Mouse (Mus musculus): ENCODE data around the gene Map1s.
A peak's percentile ranks its signal among the peaks of the same experiment; 100 is the strongest.

The Map1s gene

DNA sequence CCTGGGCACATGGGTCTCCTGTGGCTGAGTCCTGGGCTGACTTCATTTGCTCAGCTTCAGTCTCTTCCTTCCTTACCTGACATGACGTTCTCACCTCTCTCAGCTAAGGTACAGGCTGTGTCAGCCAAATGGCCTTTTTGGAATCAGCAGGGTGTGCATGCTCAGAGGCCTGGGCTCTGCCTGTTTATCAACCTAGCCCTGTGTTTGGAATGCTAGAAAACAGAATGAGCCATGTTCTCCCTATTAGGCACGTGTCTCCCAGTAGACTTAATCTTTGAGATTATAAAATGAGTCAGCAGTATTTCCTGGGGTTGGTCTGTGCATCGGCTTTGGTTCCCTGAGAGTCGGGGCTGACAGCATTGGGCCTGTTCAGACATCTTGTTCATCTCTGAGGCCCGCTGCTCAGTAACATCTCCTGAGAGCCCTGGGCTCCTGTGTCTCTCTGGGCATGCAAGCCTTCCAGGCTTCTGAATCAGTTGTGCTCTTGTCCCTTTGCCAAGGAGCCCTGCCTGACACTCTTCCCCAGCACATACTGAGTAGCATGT lies 23.1 kb downstream of the Map1s start:
- Histone ChIP-seq H3K27me3 (ENCODE audit: control insufficient read depth, insufficient read depth, low read length, poor library complexity, severe bottlenecking) (no peaks in the 10 kb centered on the region), H3K36me3 (ENCODE audit: control insufficient read depth, insufficient read depth, low read length, poor library complexity, severe bottlenecking) (no peaks in the 10 kb centered on the region)
- DNase-seq (ENCODE audit: low read depth, low spot score), result no peak

DNA sequence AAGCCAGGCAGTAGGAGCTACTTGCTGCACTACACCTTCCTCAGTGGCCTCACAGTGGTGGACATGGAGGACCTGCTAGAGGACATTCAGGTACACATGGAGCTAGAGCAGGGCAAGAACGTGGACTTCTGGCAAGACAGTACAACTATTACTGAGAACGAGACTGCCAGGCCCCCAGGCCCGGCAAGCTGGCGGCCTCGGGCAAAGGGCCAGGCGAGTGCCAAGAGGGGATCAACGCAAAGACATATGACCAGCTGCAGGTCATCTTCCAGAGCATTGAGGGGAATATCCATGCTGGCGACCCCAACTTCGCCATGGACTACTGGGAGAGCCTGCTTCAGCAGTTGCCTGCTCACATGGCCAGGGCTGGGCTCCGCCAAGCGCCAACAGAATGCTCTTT lies 26.0 kb downstream of the Map1s start:
- DNase-seq (ENCODE audit: low read depth, low spot score), result no peak
- Histone ChIP-seq H3K27me3 (ENCODE audit: control insufficient read depth, insufficient read depth, low read length, poor library complexity, severe bottlenecking) (no peaks in the 10 kb centered on the region), H3K36me3 (ENCODE audit: control insufficient read depth, insufficient read depth, low read length, poor library complexity, severe bottlenecking) (no peaks in the 10 kb centered on the region)

DNA sequence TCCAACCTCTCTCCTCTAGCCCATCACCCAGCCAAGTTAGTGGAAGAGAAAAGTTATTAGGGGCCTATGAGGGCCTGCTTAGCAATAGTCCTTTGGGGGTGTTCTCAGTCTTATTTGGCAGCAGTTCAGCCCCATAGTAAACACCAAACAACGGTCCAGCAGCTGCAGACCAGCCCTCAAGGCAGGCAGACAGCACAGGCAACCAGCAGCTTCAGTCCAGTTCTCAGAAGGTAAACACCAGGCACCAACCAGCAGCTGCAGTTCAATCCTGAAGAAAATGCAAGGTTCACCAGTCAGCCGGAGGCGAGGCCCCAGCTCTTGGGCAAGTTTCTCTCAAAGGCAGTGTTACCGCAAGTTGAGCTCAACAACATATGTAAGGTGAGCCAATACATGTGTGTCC lies 27.3 kb downstream of the Map1s start:
- no peak for DNase-seq (ENCODE audit: low read depth, low spot score)
- no peaks in the 10 kb centered on the region for H3K36me3 ChIP-seq (ENCODE audit: control insufficient read depth, insufficient read depth, low read length, poor library complexity, severe bottlenecking)
- no peaks in the 10 kb centered on the region for H3K27me3 ChIP-seq (ENCODE audit: control insufficient read depth, insufficient read depth, low read length, poor library complexity, severe bottlenecking)

DNA sequence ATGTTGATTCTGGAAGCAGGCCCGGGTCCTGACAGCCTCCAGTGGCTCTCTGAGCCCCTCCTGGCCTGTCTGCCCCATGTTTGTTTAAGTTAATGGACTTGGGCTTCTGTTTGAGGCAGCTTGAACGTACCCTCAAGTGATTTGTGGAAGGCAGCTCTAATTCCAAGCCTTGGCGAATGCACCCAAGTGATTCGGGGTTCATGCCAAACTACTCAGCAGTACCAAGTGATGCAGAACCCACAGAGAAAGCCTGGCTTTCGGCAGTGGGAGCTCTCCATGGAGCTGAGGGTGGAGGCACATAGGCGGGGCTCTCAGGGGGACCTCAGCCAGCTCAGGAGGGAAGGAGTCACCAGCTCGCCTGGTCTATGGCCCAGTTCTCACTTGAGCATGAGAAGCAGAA lies 29.1 kb downstream of the Map1s start:
- no peaks in the 10 kb centered on the region for H3K27me3 ChIP-seq (ENCODE audit: control insufficient read depth, insufficient read depth, low read length, poor library complexity, severe bottlenecking)

DNA sequence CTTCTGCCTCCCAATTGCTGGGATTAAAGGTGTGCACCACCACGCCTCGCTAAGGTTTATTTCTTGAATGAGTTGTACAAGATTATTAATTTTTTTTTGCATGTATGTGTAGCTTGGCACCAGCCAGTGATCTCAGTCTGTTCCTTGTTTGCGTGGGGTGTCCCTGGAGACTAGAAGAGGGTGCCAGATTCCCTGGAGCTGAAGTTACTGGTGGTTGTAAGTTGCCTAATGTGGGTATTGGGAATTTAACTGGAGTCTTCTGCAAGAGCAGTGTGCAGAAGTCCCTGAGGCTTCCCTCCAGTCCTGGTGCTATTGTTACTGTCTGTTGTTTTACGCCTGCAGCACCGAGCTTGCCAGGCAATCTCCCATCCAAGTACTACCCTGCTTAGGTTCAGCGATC lies 31.5 kb downstream of the Map1s start:
- H3K27me3 ChIP-seq (ENCODE audit: control insufficient read depth, insufficient read depth, low read length, poor library complexity, severe bottlenecking), result peaks cover 2% of the 10 kb centered on the region; the same call in 1 of the 2 replicates
- no peaks in the 10 kb centered on the region for H3K36me3 ChIP-seq (ENCODE audit: control insufficient read depth, insufficient read depth, low read length, poor library complexity, severe bottlenecking)
- no peak for DNase-seq (ENCODE audit: low read depth, low spot score)

More for the DNA sequence above, 29.1 kb downstream of the Map1s start:
- no peaks in the 10 kb centered on the region for H3K36me3 ChIP-seq (ENCODE audit: control insufficient read depth, insufficient read depth, low read length, poor library complexity, severe bottlenecking)
- no peak for DNase-seq (ENCODE audit: low read depth, low spot score)

DNA sequence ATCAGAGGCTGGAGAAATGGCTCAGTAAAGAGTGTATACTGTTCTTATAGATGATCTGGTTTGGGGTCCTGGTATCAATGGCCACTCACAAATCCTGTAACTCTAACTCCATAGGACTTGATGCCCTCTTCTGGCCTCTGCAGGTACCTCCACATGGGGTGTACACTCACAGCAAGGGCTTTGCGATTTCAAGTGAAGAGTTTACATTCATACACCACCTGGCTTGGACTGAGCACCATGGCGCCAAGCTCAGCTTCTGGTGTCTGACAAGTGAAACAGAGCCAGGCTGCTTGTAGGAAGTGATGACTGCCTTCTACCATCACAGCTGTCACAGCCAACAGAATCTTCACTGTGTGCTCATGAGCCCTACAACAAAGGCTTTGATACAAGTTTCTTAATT lies 35.7 kb downstream of the Map1s start:
- peak; percentile 26 for DNase-seq (ENCODE audit: low read depth, low spot score)
- peaks cover 2% of the 10 kb centered on the region; the same call in 1 of the 2 replicates for H3K27me3 ChIP-seq (ENCODE audit: control insufficient read depth, insufficient read depth, low read length, poor library complexity, severe bottlenecking)
- no peaks in the 10 kb centered on the region for H3K36me3 ChIP-seq (ENCODE audit: control insufficient read depth, insufficient read depth, low read length, poor library complexity, severe bottlenecking)

DNA sequence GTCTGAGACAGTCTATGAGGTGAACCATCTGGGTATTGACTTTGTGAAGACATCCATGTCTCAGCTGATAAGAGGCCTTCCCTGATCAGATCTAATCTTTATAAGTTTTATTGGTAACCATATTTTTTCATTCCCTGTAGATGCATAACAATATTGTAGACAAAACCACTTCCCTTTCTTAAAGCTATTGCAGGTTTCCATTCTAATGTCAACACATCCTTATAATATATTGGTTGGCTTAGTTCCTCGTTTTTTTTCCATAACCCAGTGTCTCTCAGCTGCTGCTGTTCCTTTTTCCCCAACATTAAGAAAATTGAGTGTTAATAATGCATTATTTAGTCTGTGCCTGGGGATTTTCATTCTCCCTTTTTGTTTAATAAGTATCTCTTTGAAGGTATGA lies 37.5 kb downstream of the Map1s start:
- Histone ChIP-seq H3K36me3 (ENCODE audit: control insufficient read depth, insufficient read depth, low read length, poor library complexity, severe bottlenecking) (no peaks in the 10 kb centered on the region), H3K27me3 (ENCODE audit: control insufficient read depth, insufficient read depth, low read length, poor library complexity, severe bottlenecking) (peaks cover 2% of the 10 kb centered on the region; the same call in 1 of the 2 replicates)
- no peak for DNase-seq (ENCODE audit: low read depth, low spot score)

DNA sequence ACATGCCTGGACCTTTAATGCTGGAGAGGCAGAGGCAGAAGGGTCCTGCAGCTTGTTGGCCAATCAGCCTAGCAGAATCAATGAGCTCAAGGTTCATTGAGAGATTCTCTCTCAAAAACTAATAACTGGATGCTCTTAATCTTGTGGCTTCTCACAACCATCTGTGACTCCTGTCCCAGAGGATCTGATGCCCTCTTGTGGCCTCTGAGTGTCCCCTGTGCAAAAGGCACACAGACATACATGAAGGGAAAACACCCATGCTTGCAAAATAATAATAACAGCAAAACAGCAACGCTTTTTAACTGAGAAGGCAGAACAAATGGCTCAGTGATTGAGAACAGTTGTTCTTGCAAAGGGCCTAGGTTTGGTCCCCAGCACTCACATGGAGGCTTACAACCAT lies 44.1 kb downstream of the Map1s start:
- DNase-seq (ENCODE audit: low read depth, low spot score), result peak; percentile 24
- H3K27me3 ChIP-seq (ENCODE audit: control insufficient read depth, insufficient read depth, low read length, poor library complexity, severe bottlenecking), result no peaks in the 10 kb centered on the region

DNA sequence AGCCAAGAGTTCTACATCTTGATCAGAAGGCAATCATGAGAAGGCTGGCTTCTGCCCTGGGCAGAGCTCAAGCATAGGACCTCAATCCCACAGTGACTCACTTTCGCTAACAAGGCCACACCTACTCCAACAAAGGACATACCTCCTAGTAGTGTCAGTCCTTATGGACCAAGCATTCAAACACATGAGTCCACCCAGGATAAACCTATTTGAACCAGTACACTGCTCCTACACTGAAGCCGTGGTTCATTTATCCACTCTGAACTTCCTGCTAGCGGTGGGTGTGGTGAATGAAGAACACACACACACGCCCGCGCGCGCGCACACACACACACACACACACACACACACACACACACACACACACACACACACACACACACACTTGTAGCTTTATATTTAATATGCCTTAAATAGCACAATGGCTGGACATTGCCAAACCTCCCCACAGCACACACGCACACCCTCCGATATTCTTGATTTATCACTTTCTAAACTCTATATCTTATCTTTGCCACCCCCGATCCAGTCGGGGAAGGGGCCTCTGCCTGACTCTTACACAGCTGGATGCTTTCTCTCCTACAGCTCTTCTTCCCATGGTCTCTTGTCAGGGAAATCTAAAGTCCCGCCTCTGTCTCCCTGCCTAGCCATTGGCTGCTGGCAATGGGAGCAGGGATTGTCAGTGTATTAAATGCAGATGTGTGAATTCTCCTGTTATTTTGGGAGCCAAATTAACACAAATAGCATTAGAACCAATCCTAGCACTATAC lies 55.2 kb downstream of the Map1s start:
- no peak for DNase-seq (ENCODE audit: low read depth, low spot score)
- no peaks in the 10 kb centered on the region; the same call in 1 of the 2 replicates for H3K27me3 ChIP-seq (ENCODE audit: control insufficient read depth, insufficient read depth, low read length, poor library complexity, severe bottlenecking)

More for the DNA sequence above, 44.1 kb downstream of the Map1s start:
- no peaks in the 10 kb centered on the region for H3K36me3 ChIP-seq (ENCODE audit: control insufficient read depth, insufficient read depth, low read length, poor library complexity, severe bottlenecking)

DNA sequence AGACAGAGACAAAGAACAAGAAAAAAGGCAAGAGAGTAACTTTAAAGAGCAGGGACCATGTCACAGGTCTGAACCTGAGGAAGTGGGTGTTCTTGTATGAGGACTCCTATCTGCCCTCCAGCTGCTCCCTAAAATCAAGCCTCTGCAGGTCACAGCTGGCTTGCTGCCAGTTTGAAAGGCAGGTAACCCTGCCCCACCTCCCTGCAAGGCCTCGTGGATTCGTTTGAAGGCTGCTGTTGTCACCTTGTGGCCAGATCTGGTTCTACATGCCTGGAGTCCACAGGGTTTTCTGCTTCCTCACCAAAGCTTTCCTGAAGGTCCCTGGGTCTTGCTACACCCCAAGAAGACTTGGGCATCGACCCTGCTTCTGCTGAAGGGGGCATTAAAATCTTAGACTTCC lies 58.4 kb downstream of the Map1s start:
- Histone ChIP-seq H3K27me3 (ENCODE audit: control insufficient read depth, insufficient read depth, low read length, poor library complexity, severe bottlenecking) (no peaks in the 10 kb centered on the region; the same call in 1 of the 2 replicates), H3K36me3 (ENCODE audit: control insufficient read depth, insufficient read depth, low read length, poor library complexity, severe bottlenecking) (no peaks in the 10 kb centered on the region)
- DNase-seq (ENCODE audit: low read depth, low spot score), result peak; percentile 65

More for the DNA sequence above, 55.2 kb downstream of the Map1s start:
- H3K36me3 ChIP-seq (ENCODE audit: control insufficient read depth, insufficient read depth, low read length, poor library complexity, severe bottlenecking), result no peaks in the 10 kb centered on the region

DNA sequence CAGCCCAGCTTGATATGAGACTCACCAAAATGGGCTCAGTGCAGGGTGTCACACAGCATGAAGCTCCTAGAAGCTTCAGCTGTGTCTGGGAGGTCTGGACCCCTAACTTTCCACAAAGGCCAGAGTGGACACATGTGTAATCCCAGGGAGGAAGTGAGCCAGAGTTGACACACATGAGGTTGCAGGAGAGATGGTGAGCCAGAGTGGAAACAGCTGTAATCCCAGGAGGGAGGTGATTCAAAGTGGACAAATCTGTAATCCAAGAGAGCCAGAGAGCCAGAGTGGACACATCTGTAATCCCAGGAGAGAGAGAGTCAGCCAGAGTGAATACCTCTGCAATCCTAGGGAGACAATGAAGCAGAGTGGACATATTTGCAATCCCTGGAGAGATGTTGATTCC lies 59.1 kb downstream of the Map1s start:
- Histone ChIP-seq H3K36me3 (ENCODE audit: control insufficient read depth, insufficient read depth, low read length, poor library complexity, severe bottlenecking) (no peaks in the 10 kb centered on the region), H3K27me3 (ENCODE audit: control insufficient read depth, insufficient read depth, low read length, poor library complexity, severe bottlenecking) (no peaks in the 10 kb centered on the region)
- DNase-seq (ENCODE audit: low read depth, low spot score), result no peak
